Mouse (Mus musculus) neural tube, embryonic 11.5 days (tissue): ENCODE results near the gene Zfp853. TPM values are rescaled to one million over a fixed set of nuclear protein-coding genes. Genes with fewer than 3 reads are reported as not detected.
A peak's percentile ranks its signal among the peaks of the same experiment; 100 is the strongest.

Experiments used
- ATAC-seq: fragments of 200-750 bp; cut with Nextera tagmentation; 2 replicates; pipeline ENCODE4 v1.8.0; 2017; ENCODE audit warnings: moderate number of reproducible peaks, mild to moderate bottlenecking, moderate TSS enrichment, moderate library complexity; ENCODE audit not compliant: insufficient read depth, low FRiP score, low TSS enrichment
- DNase-seq: peaks from one replicate; pipeline ENCODE4 v3.0.0-alpha.2; 2015; ENCODE audit warnings: low spot score
- H3K27ac ChIP-seq: fragments of 300-500 bp; sonication (generic); 2 replicates; pipeline ENCODE4 v1.5.1; 2014; ENCODE audit warnings: low read depth, mild to moderate bottlenecking, low read length
- H3K27me3 ChIP-seq: fragments of 300-500 bp; sonication (generic); 2 replicates; pipeline ENCODE4 v1.6.1; 2014; ENCODE audit warnings: mild to moderate bottlenecking, low read length, mixed read lengths; ENCODE audit not compliant: control insufficient read depth, insufficient read depth
- H3K36me3 ChIP-seq: fragments of 300-500 bp; sonication (generic); 2 replicates; pipeline ENCODE4 v1.6.1; 2014; ENCODE audit warnings: mild to moderate bottlenecking, low read length, moderate library complexity, mixed read lengths; ENCODE audit not compliant: control insufficient read depth, insufficient read depth
- H3K4me1 ChIP-seq: fragments of 300-500 bp; sonication (generic); 2 replicates; pipeline ENCODE4 v1.6.1; 2014; ENCODE audit warnings: low read length, mixed read lengths; ENCODE audit not compliant: control insufficient read depth, insufficient read depth
- H3K4me2 ChIP-seq: fragments of 300-500 bp; sonication (generic); 2 replicates; pipeline ENCODE4 v1.6.1; 2014; ENCODE audit warnings: low read depth, mild to moderate bottlenecking, moderate library complexity
- H3K4me3 ChIP-seq: fragments of 300-500 bp; sonication (generic); 2 replicates; pipeline ENCODE4 v1.5.1; 2014; ENCODE audit warnings: low read depth, low read length
- H3K9ac ChIP-seq: fragments of 300-500 bp; sonication (generic); 2 replicates; pipeline ENCODE4 v1.6.1; 2014; ENCODE audit warnings: mild to moderate bottlenecking, low read length
- H3K9me3 ChIP-seq: fragments of 300-500 bp; sonication (generic); 2 replicates; pipeline ENCODE4 v1.6.1; 2016; ENCODE audit warnings: low read length; ENCODE audit not compliant: control insufficient read depth
- WGBS: fragments of 180-500 bp; shearing (Covaris S2); extraction: QIAGEN DNeasy Blood & Tissue Kit; methylation state at CpG from one replicate; pipeline ENCODE4 v1.1.7; 2014; 5-methylcytosine and 5-hydroxymethylcytosine counted together
- polyA plus RNA-seq: library from polyadenylated mRNA; unstranded; fragments of >200 nt; fragmentation: Nextera tagmentation; extraction: Ambion mirVana; gene quantifications from 2 replicates; pipeline ENCODE4 v1.2.1, GENCODE M21; 2014

Zfp853 gene
- polyA plus RNA-seq, 1 experiment from 2014 or later, result not detected

- Histone ChIP-seq H3K36me3 (peaks cover 27% of the 10 kb centered on the region), H3K4me1 (no peaks in the 10 kb centered on the region), H3K27me3 (no peaks in the 10 kb centered on the region), H3K4me2 (no peak overlapping the region), H3K27ac (no peak overlapping the region), H3K9me3 (no peaks in the 10 kb centered on the region), H3K4me3 (no peak overlapping the region), H3K9ac (no peak overlapping the region)
- 83% methylated on average over 8 of the region's 8 CpGs for WGBS
- DNase-seq, result no peak
- no peak for ATAC-seq
Measured at GRCm38 (mm10) chr5:143301296-143301695, 7.9 kb upstream of the Zfp853 start.

DNA sequence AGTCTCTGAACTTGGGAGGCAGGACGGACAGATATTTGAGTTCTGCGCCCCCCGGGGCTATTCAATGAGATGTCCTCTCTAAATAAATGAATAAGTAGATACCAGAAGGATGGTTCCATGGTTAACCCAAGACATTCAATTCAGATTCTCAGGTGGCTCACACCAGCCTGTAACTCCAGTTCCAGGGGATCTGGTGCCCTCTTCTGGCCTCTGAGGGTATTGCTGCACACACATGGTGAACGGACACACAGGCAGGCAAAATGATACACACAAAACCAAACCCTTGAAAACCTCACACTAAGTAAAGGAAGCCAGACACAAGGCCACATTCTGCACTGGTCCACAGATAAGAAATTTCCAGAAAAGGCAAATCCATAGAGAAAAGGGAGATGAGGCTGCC is 6.3 kb upstream of the Zfp853 start:
- Histone ChIP-seq H3K4me1 (no peaks in the 10 kb centered on the region), H3K9ac (no peak overlapping the region), H3K27me3 (no peaks in the 10 kb centered on the region; the same call in 1 of the 2 replicates), H3K27ac (no peak overlapping the region), H3K4me2 (no peak overlapping the region), H3K9me3 (no peaks in the 10 kb centered on the region), H3K4me3 (no peak overlapping the region), H3K36me3 (peaks cover 18% of the 10 kb centered on the region)
- DNase-seq (peak; percentile 27), ATAC-seq (no peak)
- WGBS, result 90% methylated on average over 4 of the region's 4 CpGs

DNA sequence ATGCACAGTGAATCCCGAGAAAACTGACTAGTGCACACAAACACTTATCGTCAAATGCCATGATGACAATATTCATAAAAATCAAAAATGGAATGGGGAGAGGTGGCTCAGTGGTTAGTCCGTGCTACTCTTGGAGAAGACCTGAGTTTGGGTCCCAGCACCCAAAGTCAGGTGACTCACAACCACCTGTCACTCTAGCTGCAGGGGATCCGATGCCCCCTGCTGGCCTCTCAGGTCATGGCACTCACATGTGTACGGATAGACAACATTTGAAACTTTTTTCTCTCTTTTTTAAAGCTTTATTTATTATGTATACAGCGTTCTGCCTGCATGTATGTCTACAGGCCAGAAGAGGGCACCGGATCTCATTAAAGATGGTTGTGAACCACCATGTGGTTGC is 5.0 kb upstream of the Zfp853 start:
- no peak overlapping the region for H3K9ac ChIP-seq
- H3K4me1 ChIP-seq, result no peaks in the 10 kb centered on the region
- peaks cover 16% of the 10 kb centered on the region for H3K36me3 ChIP-seq
- DNase-seq (no peak), ATAC-seq (no peak)
- H3K27me3 ChIP-seq, result peaks cover 12% of the 10 kb centered on the region
- H3K27ac ChIP-seq, result no peak overlapping the region
- WGBS, result 88% methylated on average over 7 of the region's 7 CpGs
- no peak overlapping the region for H3K4me3 ChIP-seq
- H3K4me2 ChIP-seq, result no peak overlapping the region
- H3K9me3 ChIP-seq, result no peaks in the 10 kb centered on the region

DNA sequence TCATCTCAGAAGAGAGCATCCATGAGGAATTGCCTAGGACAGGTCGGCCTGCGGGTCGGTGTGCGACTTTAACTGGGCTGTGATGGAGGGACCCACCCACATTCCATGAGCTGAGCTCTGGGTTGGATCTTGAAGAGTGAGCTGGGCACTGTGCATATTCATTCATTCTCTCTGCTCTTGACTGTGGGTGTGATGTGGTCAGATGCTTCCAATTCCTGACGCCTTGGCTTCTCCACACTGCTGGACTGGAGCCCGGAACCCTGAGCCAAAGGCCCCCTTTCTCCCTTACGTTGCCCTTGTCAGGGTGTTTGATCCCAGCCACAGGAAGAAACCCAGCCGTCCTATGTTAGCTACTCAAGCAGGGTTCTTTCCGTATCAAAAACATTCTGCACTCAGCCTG is 4.6 kb upstream of the Zfp853 start:
- ATAC-seq (no peak), DNase-seq (no peak)
- Histone ChIP-seq H3K4me1 (0 out of 2 replicates have a peak, but pooled peaks cover 3% of the 10 kb centered on the region), H3K27me3 (peaks cover 16% of the 10 kb centered on the region), H3K9ac (no peak overlapping the region), H3K9me3 (no peaks in the 10 kb centered on the region), H3K36me3 (peaks cover 14% of the 10 kb centered on the region), H3K27ac (no peak overlapping the region), H3K4me3 (no peak overlapping the region), H3K4me2 (no peak overlapping the region)
- WGBS, result 95% methylated on average over 9 of the region's 9 CpGs

- ATAC-seq (no peak), DNase-seq (no peak)
- H3K4me3 ChIP-seq, result no peak overlapping the region
- peaks cover 38% of the 10 kb centered on the region for H3K27me3 ChIP-seq
- H3K9me3 ChIP-seq, result no peaks in the 10 kb centered on the region
- H3K27ac ChIP-seq, result no peak overlapping the region
- H3K9ac ChIP-seq, result no peak overlapping the region
- 0 out of 2 replicates have a peak, but pooled peaks cover 3% of the 10 kb centered on the region for H3K4me1 ChIP-seq
- H3K4me2 ChIP-seq, result no peak overlapping the region
- H3K36me3 ChIP-seq, result peaks cover 4% of the 10 kb centered on the region
- WGBS, result 86% methylated on average over 2 of the region's 2 CpGs
Measured at GRCm38 (mm10) chr5:143295330-143295729, 1.9 kb upstream of the Zfp853 start.

GRCm38 (mm10) chr5:143294862-143295261 is 1.4 kb upstream of the Zfp853 start:
- Histone ChIP-seq H3K4me2 (no peak overlapping the region), H3K4me3 (no peak overlapping the region), H3K4me1 (0 out of 2 replicates have a peak, but pooled peaks cover 3% of the 10 kb centered on the region), H3K27ac (no peak overlapping the region), H3K9me3 (no peaks in the 10 kb centered on the region), H3K27me3 (peaks cover 39% of the 10 kb centered on the region), H3K36me3 (peaks cover 3% of the 10 kb centered on the region), H3K9ac (no peak overlapping the region)
- ATAC-seq, result no peak
- no peak for DNase-seq
- 89% methylated on average over 3 of the region's 3 CpGs for WGBS

- peaks cover 9% of the 10 kb centered on the region; the same call in 1 of the 2 replicates for H3K4me1 ChIP-seq
- H3K4me3 ChIP-seq, result peak overlapping the region; percentile 27
- peak overlapping the region; percentile 45 for H3K4me2 ChIP-seq
- ATAC-seq, result no peak
- peaks cover 57% of the 10 kb centered on the region for H3K27me3 ChIP-seq
- no peaks in the 10 kb centered on the region for H3K36me3 ChIP-seq
- H3K9ac ChIP-seq, result 0 out of 2 replicates have a peak overlapping the region, but pooled peaks have one; percentile 15
- no peaks in the 10 kb centered on the region for H3K9me3 ChIP-seq
- H3K27ac ChIP-seq, result no peak overlapping the region
- 3% methylated on average over 19 of the region's 19 CpGs for WGBS
- no peak for DNase-seq
Measured at GRCm38 (mm10) chr5:143292879-143293278, 544 bp downstream of the Zfp853 start.

DNA sequence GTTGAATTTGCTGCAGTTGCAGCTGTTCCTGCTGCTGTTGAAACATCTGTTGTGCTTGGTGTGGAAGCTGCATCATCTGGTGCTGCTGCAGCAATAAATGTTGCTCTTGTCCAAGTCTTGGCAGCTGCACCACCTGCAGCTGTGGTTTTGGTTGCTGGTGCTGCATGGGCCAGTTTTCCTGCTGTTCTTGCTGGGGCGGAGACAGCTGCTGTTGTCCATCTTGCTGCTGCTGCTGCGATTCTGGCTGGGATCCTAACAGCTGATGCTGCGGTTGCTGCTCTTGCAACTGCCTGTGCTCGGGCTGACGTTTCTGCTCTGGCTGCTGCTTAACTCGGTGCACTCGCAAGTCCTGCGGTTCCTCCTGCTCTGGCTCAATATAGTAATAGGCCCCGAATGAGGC is 4.1 kb downstream of the Zfp853 start:
- Histone ChIP-seq H3K4me3 (no peak overlapping the region), H3K27ac (no peak overlapping the region), H3K36me3 (no peaks in the 10 kb centered on the region), H3K9me3 (no peaks in the 10 kb centered on the region), H3K27me3 (peaks cover 70% of the 10 kb centered on the region), H3K9ac (no peak overlapping the region), H3K4me1 (peaks cover 13% of the 10 kb centered on the region; the same call in 1 of the 2 replicates), H3K4me2 (no peak overlapping the region)
- no peak for ATAC-seq
- WGBS, result 75% methylated on average over 9 of the region's 9 CpGs
- DNase-seq, result no peak

- Histone ChIP-seq H3K4me1 (peaks cover 13% of the 10 kb centered on the region; the same call in 1 of the 2 replicates), H3K27me3 (peaks cover 61% of the 10 kb centered on the region), H3K4me2 (peak overlapping the region; percentile 30), H3K9me3 (no peaks in the 10 kb centered on the region), H3K9ac (no peak overlapping the region), H3K36me3 (no peaks in the 10 kb centered on the region), H3K27ac (no peak overlapping the region), H3K4me3 (peak overlapping the region; percentile 18; the same call in 1 of the 2 replicates)
- ATAC-seq, result no peak
- no peak for DNase-seq
- 8% methylated on average over 9 of the region's 9 CpGs for WGBS
Measured at GRCm38 (mm10) chr5:143288378-143288911, 5.0 kb downstream of the Zfp853 start.
